Mouse (Mus musculus): ENCODE measurements around the gene Glod4.
"Not testable (repeated sequence)": the region's sequence is repeated elsewhere in the genome, so short reads cannot be mapped to it uniquely, and the experiment has no call there.

The Glod4 gene

GRCm38 (mm10) chr11:76257386-76257785, 13.9 kb upstream of the Glod4 start:
- no peak for DNase-seq (ENCODE audit: low spot score)

- no peak for DNase-seq (ENCODE audit: low spot score)
Measured at GRCm38 (mm10) chr11:76256129-76256528, 12.6 kb upstream of the Glod4 start.

GRCm38 (mm10) chr11:76255431-76256001, 12.0 kb upstream of the Glod4 start:
- no peak for DNase-seq (ENCODE audit: low spot score)

- no peak for DNase-seq (ENCODE audit: low spot score)
Measured at GRCm38 (mm10) chr11:76253918-76254264, 10.4 kb upstream of the Glod4 start.

- DNase-seq (ENCODE audit: low spot score): peak; percentile 92
Measured at GRCm38 (mm10) chr11:76253145-76253917, 9.8 kb upstream of the Glod4 start.

- DNase-seq (ENCODE audit: low spot score): no peak
Measured at GRCm38 (mm10) chr11:76252036-76252435, 8.5 kb upstream of the Glod4 start.

GRCm38 (mm10) chr11:76247239-76247638, 3.7 kb upstream of the Glod4 start:
- no peak for DNase-seq (ENCODE audit: low spot score)

GRCm38 (mm10) chr11:76246439-76246838, 2.9 kb upstream of the Glod4 start:
- DNase-seq (ENCODE audit: low spot score): no peak

GRCm38 (mm10) chr11:76243811-76244546, 454 bp upstream of the Glod4 start:
- DNase-seq (ENCODE audit: low spot score): no peak

- no peak for DNase-seq (ENCODE audit: low spot score)
Measured at GRCm38 (mm10) chr11:76239750-76240149, 3.8 kb downstream of the Glod4 start.

GRCm38 (mm10) chr11:76236136-76236535, 7.4 kb downstream of the Glod4 start:
- DNase-seq (ENCODE audit: low spot score): no peak

GRCm38 (mm10) chr11:76225051-76225450, 18.5 kb downstream of the Glod4 start:
- DNase-seq (ENCODE audit: low spot score): no peak

GRCm38 (mm10) chr11:76224631-76225030, 18.9 kb downstream of the Glod4 start:
- no peak for DNase-seq (ENCODE audit: low spot score)

- peak; percentile 99 for DNase-seq (ENCODE audit: low spot score)
Measured at GRCm38 (mm10) chr11:76217390-76217800, 26.1 kb downstream of the Glod4 start, which contains the start of the genes Dbil5 and Gemin4. Gene Dbil5 (plus strand): TSS chr11:76217608. Gene Gemin4 (minus strand): TSS chr11:76217664.

- no peak for DNase-seq (ENCODE audit: low spot score)
Measured at GRCm38 (mm10) chr11:76216681-76217389, 26.7 kb downstream of the Glod4 start.

- no peak for DNase-seq (ENCODE audit: low spot score)
Measured at GRCm38 (mm10) chr11:76216049-76216540, 27.4 kb downstream of the Glod4 start.

GRCm38 (mm10) chr11:76215011-76215410, 28.5 kb downstream of the Glod4 start:
- DNase-seq (ENCODE audit: low spot score): no peak

- DNase-seq (ENCODE audit: low spot score): no peak
Measured at GRCm38 (mm10) chr11:76213841-76214240, 29.7 kb downstream of the Glod4 start.

- not testable (repeated sequence) for DNase-seq (ENCODE audit: low spot score)
Measured at GRCm38 (mm10) chr11:76211595-76211994, 31.9 kb downstream of the Glod4 start.

- DNase-seq (ENCODE audit: low spot score): no peak
Measured at GRCm38 (mm10) chr11:76210228-76210985, 33.1 kb downstream of the Glod4 start.

- DNase-seq (ENCODE audit: low spot score): no peak
Measured at GRCm38 (mm10) chr11:76206793-76207192, 36.7 kb downstream of the Glod4 start.

All from testis, postnatal 10 days (tissue).